ENCODE assay signal across 8 mouse cellular contexts in genomic region chr3:75219211-75219610, GRCm38 (mm10). TPM values are rescaled to one million over a fixed set of nuclear protein-coding genes. Genes with fewer than 3 reads are reported as not detected.
DNase-seq lines count a peak whose midpoint lies in the region; ATAC-seq lines count a peak whose summit lies in the region.

No protein-coding gene starts in this region.

- H3K9me3 ChIP-seq in kidney, embryonic 14.5 days (ENCODE audit: control insufficient read depth, low read length), result no peaks in the 10 kb centered on the region
- no peaks in the 10 kb centered on the region for H3K9me3 ChIP-seq in hindbrain, embryonic 14.5 days (ENCODE audit: control insufficient read depth, low read length)
- H3K9me3 ChIP-seq in limb, embryonic 10.5 days (replicated peaks), result no peaks in the 10 kb centered on the region

- ATAC-seq in kidney, embryonic 14.5 days (ENCODE audit: low FRiP score, low TSS enrichment), result no peak
- peak; percentile 68; the same call in 1 of the 2 replicates for ATAC-seq in hindbrain, embryonic 14.5 days (ENCODE audit: low FRiP score)
- ATAC-seq in erythroblast, adult 5-6 weeks (replicated peaks; ENCODE audit: low FRiP score, poor library complexity, severe bottlenecking), result no peak

- no peaks in the 10 kb centered on the region for H3K4me1 ChIP-seq in kidney, embryonic 14.5 days (ENCODE audit: control insufficient read depth, insufficient read depth, low read length)
- no peaks in the 10 kb centered on the region for H3K4me1 ChIP-seq in hindbrain, embryonic 14.5 days (replicated peaks; ENCODE audit: control insufficient read depth, insufficient read depth, low read length)
- H3K4me1 ChIP-seq in limb, embryonic 10.5 days, result no peaks in the 10 kb centered on the region

- no peak overlapping the region for H3K9ac ChIP-seq in kidney, embryonic 14.5 days (ENCODE audit: low read depth, low read length)
- H3K9ac ChIP-seq in hindbrain, embryonic 14.5 days, result no peak overlapping the region

- H3K27ac ChIP-seq in kidney, embryonic 14.5 days (ENCODE audit: low read depth, low read length), result no peak overlapping the region
- H3K27ac ChIP-seq in hindbrain, embryonic 14.5 days, result no peak overlapping the region
- H3K27ac ChIP-seq in limb, embryonic 10.5 days, result no peak overlapping the region

- H3K4me2 ChIP-seq in kidney, embryonic 14.5 days (replicated peaks; ENCODE audit: low read depth, low read length), result no peak overlapping the region
- H3K4me2 ChIP-seq in hindbrain, embryonic 14.5 days (replicated peaks), result no peak overlapping the region

- H3K4me3 ChIP-seq in kidney, embryonic 14.5 days (ENCODE audit: low read length), result no peak overlapping the region
- H3K4me3 ChIP-seq in hindbrain, embryonic 14.5 days (replicated peaks; ENCODE audit: low read length), result no peak overlapping the region
- H3K4me3 ChIP-seq in limb, embryonic 10.5 days, result no peak overlapping the region

- no peaks in the 10 kb centered on the region for H3K27me3 ChIP-seq in kidney, embryonic 14.5 days (ENCODE audit: control insufficient read depth, insufficient read depth, low read length)
- H3K27me3 ChIP-seq in hindbrain, embryonic 14.5 days (ENCODE audit: control insufficient read depth, insufficient read depth, low read length), result no peaks in the 10 kb centered on the region
- H3K27me3 ChIP-seq in limb, embryonic 10.5 days (ENCODE audit: low read depth, poor library complexity, severe bottlenecking), result no peaks in the 10 kb centered on the region

- WGBS in kidney, embryonic 14.5 days, result 11% methylated on average over 1 of the region's 1 CpGs
- WGBS in hindbrain, embryonic 14.5 days, result 6% methylated on average over 1 of the region's 1 CpGs
- 5% methylated on average over 1 of the region's 1 CpGs for WGBS in limb, embryonic 10.5 days

- DNase-seq in kidney, adult 18-20 months, result peak; percentile 23
- peak; percentile 4 for DNase-seq in R1 (ENCODE audit: low read depth, low spot score)
- peak; percentile 61 for DNase-seq in embryo, embryonic 10.5 days (ENCODE audit: low spot score)
- peak; percentile 66 for DNase-seq in hindbrain, embryonic 14.5 days (ENCODE audit: low spot score)
- DNase-seq in limb, embryonic 10.5 days (ENCODE audit: low spot score), result peak; percentile 41
- DNase-seq in retina, postnatal 1 day, result peak; percentile 42

- H3K36me3 ChIP-seq in kidney, embryonic 14.5 days (ENCODE audit: control insufficient read depth, insufficient read depth, low read length), result no peaks in the 10 kb centered on the region
- H3K36me3 ChIP-seq in hindbrain, embryonic 14.5 days (replicated peaks; ENCODE audit: control insufficient read depth, insufficient read depth), result no peaks in the 10 kb centered on the region
- no peaks in the 10 kb centered on the region for H3K36me3 ChIP-seq in limb, embryonic 10.5 days

RNA-seq across cellular contexts. Expression of gene Serpini2, which starts 50.7 kb away (rescaled TPM):
- polyA plus RNA-seq in kidney, embryonic 14.5 days (2014; fragmentation: Nextera tagmentation; extraction: Ambion mirVana), result not detected in 2 replicates
- not detected in 2 replicates for polyA plus RNA-seq in hindbrain, embryonic 14.5 days (2014; fragmentation: Nextera tagmentation; extraction: Ambion mirVana)
- polyA plus RNA-seq in limb, embryonic 10.5 days (2016; fragmentation: Nextera tagmentation; extraction: Ambion mirVana), result not detected in 2 replicates
- total RNA-seq in erythroblast, adult 5-6 weeks (2015; ENCODE audit: low replicate concordance), result not detected in 2 replicates
- total RNA-seq in erythroblast, adult 5-6 weeks (2017; ENCODE audit: low replicate concordance), result not detected in 2 replicates

RNA-seq across cellular contexts. Expression of gene Zbbx, which starts 54.4 kb away (rescaled TPM):
- polyA plus RNA-seq in kidney, embryonic 14.5 days (2014; fragmentation: Nextera tagmentation; extraction: Ambion mirVana), result not detected in 2 replicates
- 1.3 and 1.7 TPM in 2 replicates for polyA plus RNA-seq in hindbrain, embryonic 14.5 days (2014; fragmentation: Nextera tagmentation; extraction: Ambion mirVana)
- polyA plus RNA-seq in limb, embryonic 10.5 days (2016; fragmentation: Nextera tagmentation; extraction: Ambion mirVana), result not detected in 2 replicates
- total RNA-seq in erythroblast, adult 5-6 weeks (2015; ENCODE audit: low replicate concordance), result not detected in 2 replicates
- total RNA-seq in erythroblast, adult 5-6 weeks (2017; ENCODE audit: low replicate concordance), result not detected in 2 replicates

Comparison
In these comparisons a context has a peak if more than half of its experiments do, and no peak if none do; other contexts are left out.
1. DNase-seq: peak in every context shown above with its lines; median percentile 66 in hindbrain, embryonic 14.5 days; 61 in embryo, embryonic 10.5 days; 42 in retina, postnatal 1 day; 41 in limb, embryonic 10.5 days; 23 in kidney, adult 18-20 months; 4 in R1.